9 mouse cellular contexts compared by ENCODE assay signal in genomic region chr5:90286559-90286958, GRCm38 (mm10).
DNase-seq lines count a peak whose midpoint lies in the region; ATAC-seq and TF ChIP-seq lines count a peak whose summit lies in the region.
"Had no signal": no experiment of that assay in that cellular context is flagged by ENCODE, and none has a peak within 500 bp of the region (broad histone marks: within the 10 kb centered on the region; RNA-seq: fewer than 3 reads in every experiment).

No protein-coding gene starts in this region.

- no peak overlapping the region for H3K27ac ChIP-seq in liver, embryonic 12.5 days
- no peak overlapping the region for H3K27ac ChIP-seq in kidney, postnatal 0 days
- no peak overlapping the region for H3K27ac ChIP-seq in forebrain, embryonic 13.5 days
- H3K27ac ChIP-seq: stomach, embryonic 15.5 days had no signal

- no peak overlapping the region for H3K9ac ChIP-seq in liver, embryonic 12.5 days
- H3K9ac ChIP-seq in kidney, postnatal 0 days (ENCODE audit: low read depth, low read length), result no peak overlapping the region
- no peak overlapping the region for H3K9ac ChIP-seq in forebrain, embryonic 13.5 days
- H3K9ac ChIP-seq: stomach, embryonic 15.5 days had no signal

- TF ChIP-seq CTCF in brain, embryonic 14.5 days (IDR thresholded peaks at IDR 0.05; ENCODE audit: borderline replicate concordance, extremely low read depth, insufficient read depth, insufficient read length), result peak; percentile 52; the same call in 1 of the 2 replicates
- peak; percentile 64; the same call in 1 of the 2 replicates for TF ChIP-seq CTCF in kidney, postnatal 0 days (IDR thresholded peaks at IDR 0.05; ENCODE audit: low read depth)

- H3K4me2 ChIP-seq in liver, embryonic 12.5 days, result no peak overlapping the region
- H3K4me2 ChIP-seq in kidney, postnatal 0 days (ENCODE audit: low read length), result no peak overlapping the region
- no peak overlapping the region for H3K4me2 ChIP-seq in forebrain, embryonic 13.5 days
- H3K4me2 ChIP-seq: stomach, embryonic 15.5 days had no signal

- H3K36me3 ChIP-seq in liver, embryonic 12.5 days, result peaks cover 75% of the 10 kb centered on the region
- peaks cover 41% of the 10 kb centered on the region for H3K36me3 ChIP-seq in kidney, postnatal 0 days (ENCODE audit: insufficient read depth, low read length)
- H3K36me3 ChIP-seq in forebrain, embryonic 13.5 days (ENCODE audit: poor library complexity, severe bottlenecking), result peaks cover 67% of the 10 kb centered on the region

- H3K4me3 ChIP-seq in liver, embryonic 12.5 days, result no peak overlapping the region
- H3K4me3 ChIP-seq in kidney, postnatal 0 days (replicated peaks; ENCODE audit: low read depth, low read length), result no peak overlapping the region
- no peak overlapping the region for H3K4me3 ChIP-seq in forebrain, embryonic 13.5 days
- H3K4me3 ChIP-seq: stomach, embryonic 15.5 days had no signal

- no peaks in the 10 kb centered on the region for H3K27me3 ChIP-seq in liver, embryonic 12.5 days (replicated peaks)
- no peaks in the 10 kb centered on the region for H3K27me3 ChIP-seq in kidney, postnatal 0 days (ENCODE audit: insufficient read depth, low read length)
- H3K27me3 ChIP-seq in forebrain, embryonic 13.5 days, result no peaks in the 10 kb centered on the region
- H3K27me3 ChIP-seq: stomach, embryonic 15.5 days had no signal

- WGBS in liver, embryonic 12.5 days (ENCODE audit: insufficient replicate concordance), result 78% methylated on average over 2 of the region's 2 CpGs
- 89% methylated on average over 2 of the region's 2 CpGs for WGBS in kidney, postnatal 0 days
- WGBS in forebrain, embryonic 13.5 days, result 71% methylated on average over 2 of the region's 2 CpGs

- no peaks in the 10 kb centered on the region for H3K9me3 ChIP-seq in liver, embryonic 12.5 days (replicated peaks)
- H3K9me3 ChIP-seq in kidney, postnatal 0 days (replicated peaks; ENCODE audit: low read length), result no peaks in the 10 kb centered on the region
- no peaks in the 10 kb centered on the region for H3K9me3 ChIP-seq in forebrain, embryonic 13.5 days (replicated peaks)
- H3K9me3 ChIP-seq: stomach, embryonic 15.5 days had no signal

- TF ChIP-seq POLR2A in brain, embryonic 14.5 days (IDR thresholded peaks at IDR 0.05; ENCODE audit: borderline replicate concordance, extremely low read depth, insufficient read depth, insufficient read length, poor library complexity, severe bottlenecking), result no peak

- no peaks in the 10 kb centered on the region for H3K4me1 ChIP-seq in liver, embryonic 12.5 days
- H3K4me1 ChIP-seq in kidney, postnatal 0 days (replicated peaks; ENCODE audit: insufficient read depth, low read length), result no peaks in the 10 kb centered on the region
- H3K4me1 ChIP-seq in forebrain, embryonic 13.5 days, result no peaks in the 10 kb centered on the region
- H3K4me1 ChIP-seq: stomach, embryonic 15.5 days had no signal

- no peak for ATAC-seq in liver, embryonic 12.5 days
- no peak for ATAC-seq in kidney, postnatal 0 days (replicated peaks; ENCODE audit: low FRiP score, low read depth)
- no peak for ATAC-seq in forebrain, embryonic 13.5 days

- peak; percentile 17 for DNase-seq in cerebellum, adult 9-10 months
- DNase-seq in cerebellum, adult 9-11 months, result no peak
- peak; percentile 55 for DNase-seq in liver
- DNase-seq in brain, embryonic 14.5 days (ENCODE audit: low read depth), result peak; percentile 37
- DNase-seq in kidney, postnatal 0 days (ENCODE audit: low spot score), result peak; percentile 57
- peak; percentile 13 to 38 for DNase-seq in natural killer cell, adult 2 months (ENCODE audit: low spot score in 2 of 2)
